Mouse (Mus musculus): ENCODE measurements around the gene Cers2.

DNA sequence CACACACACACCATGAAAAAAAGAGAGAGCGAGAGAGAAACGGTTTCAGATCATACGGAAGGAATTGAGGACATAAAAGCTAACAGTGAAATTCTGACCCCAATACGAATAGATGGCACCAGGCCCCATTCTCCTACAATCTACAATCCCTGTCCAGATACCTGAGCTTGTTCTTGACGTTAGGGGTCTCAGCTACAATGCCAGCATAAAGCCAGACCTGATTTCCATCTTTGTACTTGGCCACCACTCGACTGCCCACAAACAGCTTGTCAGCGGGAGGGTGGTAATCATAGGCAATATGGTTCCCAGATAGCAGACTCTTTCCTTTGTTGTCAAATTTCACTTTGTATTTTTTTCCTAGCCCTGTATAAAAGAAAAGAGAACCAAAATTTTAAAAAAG is 31.9 kb downstream of the Cers2 start:
- TF ChIP-seq CTCF (IDR thresholded peaks at IDR 0.05; ENCODE audit: extremely low read depth, insufficient read depth, low read length) (no peak), POLR2A (IDR thresholded peaks at IDR 0.05; ENCODE audit: extremely low read depth, insufficient read depth, low read length) (no peak)
